Mouse (Mus musculus) heart, embryonic 13.5 days (tissue): ENCODE results near the gene Axl. TPM values are rescaled to one million over a fixed set of nuclear protein-coding genes. Genes with fewer than 3 reads are reported as not detected.

Source experiments
- ATAC-seq: fragments of 200-750 bp; cut with Nextera tagmentation; 2 replicates; pipeline ENCODE4 v1.8.0; 2017; ENCODE audit warnings: moderate TSS enrichment; ENCODE audit not compliant: insufficient number of reproducible peaks, low FRiP score, low TSS enrichment; ENCODE audit errors: extremely low read depth
- H3K27ac ChIP-seq: fragments of 300-500 bp; sonication (generic); replicated peaks from 2 replicates; pipeline ENCODE4 v1.5.1; 2015; ENCODE audit warnings: moderate library complexity, mild to moderate bottlenecking, inconsistent platforms
- H3K27me3 ChIP-seq: fragments of 300-500 bp; sonication (generic); replicated peaks from 2 replicates; pipeline ENCODE4 v1.6.1; 2015; ENCODE audit warnings: mild to moderate bottlenecking, inconsistent platforms
- H3K36me3 ChIP-seq: fragments of 300-500 bp; sonication (generic); 2 replicates; pipeline ENCODE4 v1.6.1; 2015; ENCODE audit warnings: mild to moderate bottlenecking, inconsistent platforms
- H3K4me1 ChIP-seq: fragments of 300-500 bp; sonication (generic); 2 replicates; pipeline ENCODE4 v1.6.1; 2015; ENCODE audit warnings: inconsistent platforms
- H3K4me2 ChIP-seq: fragments of 300-500 bp; sonication (generic); 2 replicates; pipeline ENCODE4 v1.6.1; 2015; ENCODE audit warnings: inconsistent platforms, mild to moderate bottlenecking, moderate library complexity
- H3K4me3 ChIP-seq: fragments of 300-500 bp; sonication (generic); 2 replicates; pipeline ENCODE4 v1.5.1; 2015; ENCODE audit warnings: moderate library complexity, mild to moderate bottlenecking, inconsistent platforms
- H3K9ac ChIP-seq: fragments of 300-500 bp; sonication (generic); 2 replicates; pipeline ENCODE4 v1.6.1; 2015; ENCODE audit warnings: inconsistent platforms, mild to moderate bottlenecking, moderate library complexity
- H3K9me3 ChIP-seq: fragments of 300-500 bp; sonication (generic); 2 replicates; pipeline ENCODE4 v1.6.1; 2016; ENCODE audit warnings: inconsistent platforms
- WGBS: fragments of 180-500 bp; shearing (Covaris S2); methylation state at CpG from one replicate; pipeline ENCODE4 v1.1.7; 2015; ENCODE audit warnings: mixed read lengths; 5-methylcytosine and 5-hydroxymethylcytosine counted together
- microRNA-seq: library from miRNA; unstranded; fragments of <30 nt; microRNA quantifications from one replicate; pipeline ENCODE4, GENCODE M21; 2016
- polyA plus RNA-seq: library from polyadenylated mRNA; unstranded; fragments of >200 nt; fragmentation: Nextera tagmentation; extraction: Ambion mirVana; gene quantifications from 2 replicates; pipeline ENCODE4 v1.2.1, GENCODE M21; 2015

The Axl gene
- polyA plus RNA-seq, 1 experiment from 2014 or later: 47.3 TPM

DNA sequence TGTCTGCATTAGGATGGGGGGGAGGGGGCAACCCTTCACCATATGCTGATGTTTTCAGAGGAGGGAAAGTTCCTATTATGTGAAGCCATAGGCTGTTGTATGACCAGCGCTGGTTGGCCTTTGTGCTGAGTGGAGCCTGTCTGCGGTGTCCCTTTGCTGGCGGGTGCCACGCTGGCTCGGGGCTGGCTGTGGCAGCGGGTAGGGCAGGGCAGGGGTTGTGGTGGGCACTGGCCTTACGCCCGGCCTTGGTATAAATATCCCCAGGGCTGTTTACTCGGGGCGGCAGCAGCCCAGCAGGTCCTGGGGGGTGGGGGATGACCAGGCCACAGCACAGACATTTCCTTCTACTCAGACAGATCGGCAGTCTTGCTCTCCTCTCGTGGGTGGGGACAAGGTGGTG, 78.5 kb downstream of the Axl start:
- Histone ChIP-seq H3K27ac (peak overlapping the region; percentile 82), H3K36me3 (peaks cover 27% of the 10 kb centered on the region), H3K9me3 (no peaks in the 10 kb centered on the region), H3K9ac (peak overlapping the region; percentile 74), H3K27me3 (no peaks in the 10 kb centered on the region), H3K4me2 (peak overlapping the region; percentile 61), H3K4me3 (peak overlapping the region; percentile 12; the same call in 1 of the 2 replicates), H3K4me1 (peaks cover 65% of the 10 kb centered on the region)
- ATAC-seq: no peak
- WGBS: 16% methylated on average over 12 of the region's 12 CpGs

DNA sequence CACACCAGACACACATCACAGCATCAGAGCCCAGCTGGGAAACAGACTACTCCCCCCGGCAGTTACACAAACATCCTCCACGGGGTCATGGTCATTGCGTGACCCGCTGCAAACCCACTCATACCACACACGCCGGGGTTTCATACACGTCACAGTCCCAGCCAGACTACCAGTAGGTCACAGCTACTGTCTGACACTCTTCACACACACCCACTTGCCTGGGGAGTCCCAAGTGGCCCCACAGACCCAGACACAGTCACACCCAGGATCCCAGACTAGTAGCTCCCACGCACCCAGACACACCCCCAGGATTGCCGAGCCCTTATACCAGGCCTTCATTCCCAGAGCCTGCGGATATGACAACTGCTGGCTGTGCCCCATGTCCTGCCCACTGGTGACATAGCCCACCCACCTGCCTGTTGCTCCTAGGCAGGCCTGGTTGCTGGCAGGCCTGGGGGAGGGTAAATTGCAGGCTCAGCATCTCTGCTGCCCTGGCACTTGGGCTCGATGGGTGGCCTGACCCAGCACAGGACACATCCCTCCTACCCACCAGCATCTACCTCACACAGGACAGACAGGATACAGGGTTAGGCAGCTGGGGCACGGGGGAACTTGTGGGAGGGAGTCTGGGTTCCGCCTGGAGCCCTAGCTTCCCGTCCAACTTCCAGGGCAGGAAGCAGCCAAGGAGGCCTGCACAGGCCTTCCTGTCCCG, 80.8 kb downstream of the Axl start:
- Histone ChIP-seq H3K27me3 (no peaks in the 10 kb centered on the region), H3K27ac (peak overlapping the region; percentile 85), H3K4me2 (peak overlapping the region; percentile 30), H3K4me1 (peaks cover 82% of the 10 kb centered on the region), H3K9ac (peak overlapping the region; percentile 40; the same call in 1 of the 2 replicates), H3K36me3 (peaks cover 5% of the 10 kb centered on the region), H3K4me3 (no peak overlapping the region), H3K9me3 (no peaks in the 10 kb centered on the region)
- 46% methylated on average over 15 of the region's 15 CpGs for WGBS
- ATAC-seq: no peak

Small RNA genes lying within 50 kb of the gene (microRNA-seq; reads per million reads assigned to microRNA genes)
- gene Gm24865: not detected

Other genes with a start within 250 kb of the Axl start
- 0.05 TPM in 1 of 2 replicates, not detected in the other for gene Ceacam2, start 248.8 kb downstream of the Axl start, polyA plus RNA-seq
- not detected in 2 replicates for gene Erich4, start 172.8 kb downstream of the Axl start, polyA plus RNA-seq
- 49.5 and 57.7 TPM in 2 replicates for gene Dmac2, start 169.3 kb downstream of the Axl start, polyA plus RNA-seq
- gene B3gnt8, start 162.1 kb downstream of the Axl start, polyA plus RNA-seq: 5.7 and 5.8 TPM in 2 replicates
- 56.3 and 56.9 TPM in 2 replicates for gene Bckdha, start 129.7 kb downstream of the Axl start, polyA plus RNA-seq
- 40.4 and 42.1 TPM in 2 replicates for gene Exosc5, start 129.5 kb downstream of the Axl start, polyA plus RNA-seq
- gene Tmem91, start 113.5 kb downstream of the Axl start, polyA plus RNA-seq: 1.4 and 1.5 TPM in 2 replicates
- gene B9d2, start 107.9 kb downstream of the Axl start, polyA plus RNA-seq: 30.8 and 32.8 TPM in 2 replicates
- 4.3 TPM in 2 replicates for gene Tgfb1, start 101.7 kb downstream of the Axl start, polyA plus RNA-seq
- 19.7 and 22.1 TPM in 2 replicates for gene Ccdc97, start 69.6 kb downstream of the Axl start, polyA plus RNA-seq
- gene Hnrnpul1, start 33.9 kb downstream of the Axl start, polyA plus RNA-seq: 38.1 and 38.8 TPM in 2 replicates
- 2.7 and 3.0 TPM in 2 replicates for gene Cyp2s1, start 28.2 kb upstream of the Axl start, polyA plus RNA-seq
- not detected in 2 replicates for gene Cyp2b10, start 108.9 kb upstream of the Axl start, polyA plus RNA-seq